Mouse (Mus musculus): ENCODE measurements around the gene Nxf3. TPM values are rescaled to one million over a fixed set of nuclear protein-coding genes. Genes with fewer than 3 reads are reported as not detected.

Gene Nxf3
- total RNA-seq, 2 experiments from 2014 or later: not detected

Other genes starting within 250 kb of the Nxf3 start
- 1 to 10 TPM; 1.0 to 1.1 TPM for gene Gprasp2, start 246.2 kb downstream of the Nxf3 start, total RNA-seq (2021)
- 1 to 10 TPM in 1 of 2 experiments, under 1 TPM in 1; 0.25 to 1.0 TPM for gene Arxes2, start 91.4 kb downstream of the Nxf3 start, total RNA-seq (2021)
- gene Arxes1, start 51.9 kb downstream of the Nxf3 start, total RNA-seq (2021): not detected
- not detected for gene Bex2, start 17.0 kb downstream of the Nxf3 start, total RNA-seq (2021)
- gene Bex4, start 53.7 kb upstream of the Nxf3 start, total RNA-seq (2021): not detected
- 10 to 100 TPM in 1 of 2 experiments, 1 to 10 TPM in 1; 3.7 to 10.3 TPM for gene Tceal8, start 87.1 kb upstream of the Nxf3 start, total RNA-seq (2021)
- 10 to 100 TPM; 24.1 to 39.5 TPM for gene Tceal5, start 118.6 kb upstream of the Nxf3 start, total RNA-seq (2021)
- 10 to 100 TPM; 24.1 to 40.7 TPM for gene Tceal7, start 129.5 kb upstream of the Nxf3 start, total RNA-seq (2021)
- 10 to 100 TPM in 1 of 2 experiments, 1 to 10 TPM in 1; 8.6 to 43.9 TPM for gene Bex1, start 130.3 kb upstream of the Nxf3 start, total RNA-seq (2021)
- gene Tceal9, start 159.8 kb upstream of the Nxf3 start, total RNA-seq (2021): 10 to 100 TPM; 23.4 to 29.8 TPM
- 1 to 10 TPM; 2.1 to 2.6 TPM for gene Bex3, start 185.0 kb upstream of the Nxf3 start, total RNA-seq (2021)